Mouse (Mus musculus): ENCODE results near the gene Dr1. TPM values are rescaled to one million over a fixed set of nuclear protein-coding genes. Genes with fewer than 3 reads are reported as not detected.
A peak's percentile ranks its signal among the peaks of the same experiment; 100 is the strongest.
"Not testable (repeated sequence)": the region's sequence is repeated elsewhere in the genome, so short reads cannot be mapped to it uniquely, and the experiment has no call there.

Gene Dr1
- polyA plus RNA-seq, 1 experiment, result not detected

DNA sequence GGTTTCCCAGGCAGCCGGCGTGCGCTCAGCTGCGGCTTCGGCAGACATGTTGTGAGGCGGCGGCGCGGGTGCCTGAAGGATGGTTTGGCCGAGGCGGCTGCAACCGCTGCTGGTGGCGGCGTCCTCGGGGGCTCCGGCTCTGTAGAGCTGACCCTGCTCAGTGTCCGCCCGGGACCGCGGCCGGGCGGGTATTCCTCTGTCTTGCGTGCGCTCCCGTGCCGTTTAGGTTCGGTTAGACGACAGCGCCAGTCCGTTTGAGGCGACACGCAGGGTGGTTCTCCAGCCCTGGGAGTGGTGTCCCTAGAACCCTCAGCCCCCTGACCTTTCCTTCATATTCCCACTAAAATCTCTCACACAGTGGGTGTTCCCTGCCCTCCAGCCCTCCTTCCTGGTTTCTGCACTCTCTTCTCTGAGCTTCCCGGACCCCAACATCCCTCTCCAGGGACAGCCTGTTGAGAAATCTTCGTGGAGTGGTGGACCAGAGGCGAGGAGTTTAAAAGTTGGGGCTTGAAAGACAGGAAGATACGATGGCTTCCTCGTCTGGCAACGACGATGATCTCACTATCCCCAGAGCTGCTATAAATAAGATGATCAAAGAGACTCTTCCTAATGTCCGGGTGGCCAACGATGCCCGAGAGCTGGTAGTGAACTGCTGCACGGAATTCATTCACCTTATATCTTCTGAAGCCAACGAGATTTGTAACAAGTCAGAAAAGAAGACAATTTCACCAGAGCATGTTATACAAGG, 540 bp downstream of the Dr1 start:
- peaks cover 4% of the 10 kb centered on the region; the same call in 1 of the 2 replicates for H3K4me1 ChIP-seq (ENCODE audit: control insufficient read depth, insufficient read depth, low read length)
- peak overlapping the region; percentile 88 for H3K27ac ChIP-seq (ENCODE audit: insufficient read depth, low read depth, low read length)
- TF ChIP-seq POLR2A (IDR thresholded peaks at IDR 0.05; ENCODE audit: insufficient read depth, low read depth, low read length) (no peak), CTCF (IDR thresholded peaks at IDR 0.05; ENCODE audit: insufficient read depth, low read depth, low read length) (no peak)
- peak overlapping the region; percentile 100 for H3K4me3 ChIP-seq (ENCODE audit: insufficient read depth, low read depth, low read length)
- WGBS, result under 1% methylated on average over 44 of the region's 44 CpGs

DNA sequence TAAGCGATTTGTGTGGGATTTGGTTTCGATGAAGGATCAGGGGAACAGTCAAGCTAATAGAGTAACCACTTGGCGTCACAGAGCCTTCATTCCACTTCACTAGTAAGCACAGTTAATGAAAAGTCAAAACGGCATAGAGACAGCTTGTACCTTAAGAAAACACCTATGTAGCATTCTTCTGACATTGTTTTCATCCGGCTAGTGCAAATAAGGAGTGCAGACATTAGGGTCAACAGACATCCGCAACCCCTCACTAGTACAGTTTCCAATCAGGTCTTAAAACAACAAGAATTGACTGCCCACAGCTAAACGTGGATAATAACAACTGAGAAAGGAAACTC, 1.1 kb downstream of the Dr1 start:
- no peak overlapping the region for H3K4me3 ChIP-seq (ENCODE audit: insufficient read depth, low read depth, low read length)
- 6% methylated on average over 7 of the region's 7 CpGs for WGBS
- H3K4me1 ChIP-seq (ENCODE audit: control insufficient read depth, insufficient read depth, low read length), result peaks cover 4% of the 10 kb centered on the region; the same call in 1 of the 2 replicates
- TF ChIP-seq POLR2A (IDR thresholded peaks at IDR 0.05; ENCODE audit: insufficient read depth, low read depth, low read length) (no peak), CTCF (IDR thresholded peaks at IDR 0.05; ENCODE audit: insufficient read depth, low read depth, low read length) (no peak)
- no peak overlapping the region for H3K27ac ChIP-seq (ENCODE audit: insufficient read depth, low read depth, low read length)

DNA sequence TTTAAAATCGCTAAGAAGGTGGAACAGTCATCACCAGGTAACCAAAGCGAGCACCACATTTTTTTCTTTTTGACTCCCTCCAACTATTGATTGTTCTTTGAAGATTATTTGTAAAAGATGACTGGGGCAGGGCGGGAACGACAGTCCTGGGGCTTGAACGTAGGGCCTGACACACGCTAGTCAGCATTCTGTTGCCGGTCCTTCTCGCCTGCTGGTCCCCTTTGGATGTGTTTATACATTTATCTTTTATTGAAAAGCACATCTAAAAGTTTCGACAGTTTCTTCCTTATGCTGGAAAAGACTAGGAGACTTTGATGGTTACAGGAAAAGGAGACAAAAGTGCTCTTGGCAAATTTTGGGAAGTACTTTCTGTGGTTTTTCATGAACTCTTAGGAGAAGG, 1.7 kb downstream of the Dr1 start:
- H3K4me1 ChIP-seq (ENCODE audit: control insufficient read depth, insufficient read depth, low read length), result peaks cover 4% of the 10 kb centered on the region; the same call in 1 of the 2 replicates
- WGBS, result 32% methylated on average over 9 of the region's 9 CpGs
- peak overlapping the region; percentile 7; the same call in 1 of the 2 replicates for H3K4me3 ChIP-seq (ENCODE audit: insufficient read depth, low read depth, low read length)
- H3K27ac ChIP-seq (ENCODE audit: insufficient read depth, low read depth, low read length), result no peak overlapping the region
- no peak for TF ChIP-seq POLR2A (IDR thresholded peaks at IDR 0.05; ENCODE audit: insufficient read depth, low read depth, low read length)
- no peak for TF ChIP-seq CTCF (IDR thresholded peaks at IDR 0.05; ENCODE audit: insufficient read depth, low read depth, low read length)

DNA sequence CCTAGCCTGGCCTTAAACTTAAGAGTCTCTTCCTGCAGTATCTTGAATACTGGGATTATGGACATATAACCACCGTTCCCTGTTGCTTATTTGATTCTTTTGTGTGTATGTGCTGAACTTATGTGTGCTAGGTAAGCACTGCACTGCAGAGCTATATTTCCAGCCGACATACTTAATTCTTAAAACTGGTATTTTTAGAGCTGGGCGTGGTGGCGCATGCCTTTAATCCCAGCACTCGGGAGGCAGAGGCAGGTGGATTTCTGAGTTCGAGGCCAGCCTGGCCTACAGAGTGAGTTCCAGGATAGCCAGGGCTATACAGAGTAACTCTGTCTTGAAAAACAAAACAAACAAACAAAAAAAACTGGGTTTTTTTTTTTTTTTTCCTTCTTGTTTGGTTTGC, 2.6 kb downstream of the Dr1 start:
- H3K27ac ChIP-seq (ENCODE audit: insufficient read depth, low read depth, low read length); H3K4me3 ChIP-seq (ENCODE audit: insufficient read depth, low read depth, low read length); H3K4me1 ChIP-seq (ENCODE audit: control insufficient read depth, insufficient read depth, low read length): not testable (repeated sequence)
- WGBS, result 78% methylated on average over 6 of the region's 6 CpGs

- 81% methylated on average over 2 of the region's 2 CpGs for WGBS
- Histone ChIP-seq H3K4me3 (ENCODE audit: insufficient read depth, low read depth, low read length) (no peak overlapping the region), H3K4me1 (ENCODE audit: control insufficient read depth, insufficient read depth, low read length) (no peaks in the 10 kb centered on the region), H3K27ac (ENCODE audit: insufficient read depth, low read depth, low read length) (no peak overlapping the region)
- TF ChIP-seq POLR2A (IDR thresholded peaks at IDR 0.05; ENCODE audit: insufficient read depth, low read depth, low read length) (no peak), CTCF (IDR thresholded peaks at IDR 0.05; ENCODE audit: insufficient read depth, low read depth, low read length) (no peak)
These were observed 18.3 kb downstream of the Dr1 start for GRCm38 (mm10) chr5:108286957-108287356.

DNA sequence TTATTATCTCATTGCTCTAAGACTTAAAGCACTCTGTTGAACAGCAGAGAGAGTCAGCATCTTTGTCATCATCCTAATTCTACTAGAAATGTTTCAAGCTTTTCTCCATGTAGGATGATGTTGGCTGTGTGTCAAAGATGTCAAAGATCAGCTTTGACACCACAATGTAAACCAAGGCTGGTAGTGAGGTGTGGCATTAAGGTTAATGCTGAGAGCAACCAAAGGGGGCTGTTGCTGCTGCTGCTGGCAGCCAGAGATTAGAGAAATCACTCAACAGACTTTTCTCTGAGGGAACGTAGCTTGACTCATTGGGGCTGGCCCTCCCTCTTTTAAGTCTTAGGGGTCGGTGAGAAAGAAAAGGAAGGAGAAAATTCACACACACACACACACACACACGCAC, 32.9 kb downstream of the Dr1 start:
- Histone ChIP-seq H3K4me1 (ENCODE audit: control insufficient read depth, insufficient read depth, low read length) (no peaks in the 10 kb centered on the region), H3K27ac (ENCODE audit: insufficient read depth, low read depth, low read length) (no peak overlapping the region), H3K4me3 (ENCODE audit: insufficient read depth, low read depth, low read length) (no peak overlapping the region)
- 52% methylated on average over 3 of the region's 3 CpGs for WGBS
- TF ChIP-seq CTCF (IDR thresholded peaks at IDR 0.05; ENCODE audit: insufficient read depth, low read depth, low read length) (no peak), POLR2A (IDR thresholded peaks at IDR 0.05; ENCODE audit: insufficient read depth, low read depth, low read length) (no peak)

DNA sequence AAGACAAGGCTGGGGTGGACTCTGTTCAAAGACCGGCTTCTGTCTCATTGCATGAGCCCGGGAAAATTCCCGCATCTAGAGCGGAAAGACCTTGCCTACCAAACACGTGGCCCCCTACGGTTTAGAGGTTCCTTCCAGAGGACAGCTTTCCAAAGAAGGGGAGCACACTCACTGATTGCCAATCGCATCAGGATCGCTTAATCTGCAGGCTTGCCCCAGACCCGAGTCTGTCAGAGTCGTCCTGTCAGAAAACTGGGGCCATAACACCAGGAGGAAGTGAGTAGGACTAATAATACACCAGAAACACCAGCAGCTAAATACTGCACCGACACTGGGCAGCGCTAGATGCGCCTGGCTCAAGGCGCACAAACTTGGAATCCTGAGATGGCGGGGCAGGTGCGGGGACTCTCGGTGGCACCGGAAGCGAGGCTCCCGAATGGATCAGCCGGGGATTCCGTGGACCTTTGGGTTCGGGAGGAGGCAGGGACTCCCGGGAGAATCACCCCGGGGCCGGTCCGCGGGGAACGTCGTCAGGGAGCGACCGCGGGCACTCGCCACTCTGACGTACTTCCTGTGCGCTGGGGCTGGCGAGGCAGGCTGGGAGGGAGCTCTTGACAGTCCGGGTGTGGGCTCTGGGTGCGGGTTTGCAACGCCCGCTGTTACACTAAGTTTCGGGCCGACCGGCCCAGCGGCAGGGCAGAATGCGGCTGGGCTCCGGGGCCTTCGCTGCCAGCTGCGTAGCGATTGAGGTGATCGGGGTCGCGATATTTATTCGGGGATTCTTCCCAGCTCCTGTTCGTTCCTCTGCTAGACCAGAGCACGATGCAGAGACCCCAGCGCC, 43.7 kb downstream of the Dr1 start, which contains the start of gene Pigg:
Pigg (plus strand) TSS at position 386 of the 841 bp plus-strand sequence.
- under 1% methylated on average over 57 of the region's 57 CpGs for WGBS
- TF ChIP-seq POLR2A (IDR thresholded peaks at IDR 0.05; ENCODE audit: insufficient read depth, low read depth, low read length) (peak; percentile 80), CTCF (IDR thresholded peaks at IDR 0.05; ENCODE audit: insufficient read depth, low read depth, low read length) (no peak)
- H3K27ac ChIP-seq (ENCODE audit: insufficient read depth, low read depth, low read length), result peak within 1 kb of the TSS; percentile 49
- peak within 1 kb of the TSS; percentile 76 for H3K4me3 ChIP-seq (ENCODE audit: insufficient read depth, low read depth, low read length)
- H3K4me1 ChIP-seq (ENCODE audit: control insufficient read depth, insufficient read depth, low read length), result no peaks in the 10 kb centered on the region

DNA sequence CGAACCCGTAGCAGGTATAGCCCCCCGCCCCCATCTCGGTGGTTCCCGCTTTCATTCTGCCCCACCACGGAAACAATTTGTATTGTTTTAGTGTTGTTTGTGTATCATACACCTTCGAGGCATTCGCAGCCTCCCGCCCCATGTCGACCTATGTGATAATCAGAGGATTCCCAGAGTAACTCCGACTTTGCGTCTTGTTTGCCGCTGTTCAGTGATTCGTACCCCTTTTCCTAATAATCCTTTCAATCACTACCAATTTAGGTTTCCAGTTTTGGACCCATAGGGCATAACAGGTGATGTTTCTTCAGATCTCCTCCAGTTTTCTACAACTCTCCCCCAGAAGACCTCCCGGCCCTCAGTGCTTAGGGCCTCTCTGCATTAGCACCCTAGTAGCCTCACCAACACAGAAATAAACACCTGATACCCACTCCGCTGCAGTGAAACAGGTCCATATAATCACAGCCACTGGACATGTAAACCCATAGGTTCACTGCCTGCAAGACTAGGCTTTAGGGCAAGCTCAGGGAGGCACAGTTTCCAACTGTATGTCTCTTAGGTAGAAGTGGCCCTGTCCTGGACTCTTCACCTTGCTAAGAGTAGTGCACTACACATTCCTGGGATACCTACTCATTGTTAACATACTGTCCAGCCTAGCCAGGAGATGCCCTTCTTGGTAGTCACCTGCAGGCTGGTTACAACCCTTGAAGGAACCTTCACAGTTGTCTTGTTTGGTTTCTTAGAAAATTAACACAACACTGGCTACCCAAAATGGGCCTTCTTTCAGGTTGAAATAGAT, 44.6 kb downstream of the Dr1 start:
- Histone ChIP-seq H3K27ac (ENCODE audit: insufficient read depth, low read depth, low read length) (no peak overlapping the region), H3K4me1 (ENCODE audit: control insufficient read depth, insufficient read depth, low read length) (no peaks in the 10 kb centered on the region), H3K4me3 (ENCODE audit: insufficient read depth, low read depth, low read length) (peak overlapping the region; percentile 76)
- WGBS, result 5% methylated on average over 16 of the region's 16 CpGs
- TF ChIP-seq POLR2A (IDR thresholded peaks at IDR 0.05; ENCODE audit: insufficient read depth, low read depth, low read length), result no peak
- TF ChIP-seq CTCF (IDR thresholded peaks at IDR 0.05; ENCODE audit: insufficient read depth, low read depth, low read length), result no peak

Other genes with a start within 250 kb of the Dr1 start
- gene Mtf2, start 203.2 kb upstream of the Dr1 start, polyA plus RNA-seq (2012; ENCODE audit: insufficient read depth, insufficient read length, low replicate concordance, missing spikeins), result not detected in 2 replicates
- not detected in 2 replicates for gene Tmed5, start 136.3 kb upstream of the Dr1 start, polyA plus RNA-seq (2012; ENCODE audit: insufficient read depth, insufficient read length, low replicate concordance, missing spikeins)
- gene Ccdc18, start 136.0 kb upstream of the Dr1 start, polyA plus RNA-seq (2012; ENCODE audit: insufficient read depth, insufficient read length, low replicate concordance, missing spikeins), result not detected in 2 replicates
- gene Pigg, start 43.7 kb downstream of the Dr1 start, polyA plus RNA-seq (2012; ENCODE audit: insufficient read depth, insufficient read length, low replicate concordance, missing spikeins), result not detected in 2 replicates
- gene Gm42517, start 99.0 kb downstream of the Dr1 start, polyA plus RNA-seq (2012; ENCODE audit: insufficient read depth, insufficient read length, low replicate concordance, missing spikeins), result not detected in 2 replicates
- not detected in 2 replicates for gene Pde6b, start 119.5 kb downstream of the Dr1 start, polyA plus RNA-seq (2012; ENCODE audit: insufficient read depth, insufficient read length, low replicate concordance, missing spikeins)
- not detected in 2 replicates for gene Atp5k, start 165.6 kb downstream of the Dr1 start, polyA plus RNA-seq (2012; ENCODE audit: insufficient read depth, insufficient read length, low replicate concordance, missing spikeins)
- gene Mfsd7a, start 180.0 kb downstream of the Dr1 start, polyA plus RNA-seq (2012; ENCODE audit: insufficient read depth, insufficient read length, low replicate concordance, missing spikeins), result not detected in 2 replicates
- 59.2 TPM in 1 of 2 replicates, not detected in the other for gene Pcgf3, start 192.3 kb downstream of the Dr1 start, polyA plus RNA-seq (2012; ENCODE audit: insufficient read depth, insufficient read length, low replicate concordance, missing spikeins)

All from olfactory bulb, adult 2 months (tissue).